In genomic region chr13:44057542-44057941, GRCm38 (mm10) we compare ENCODE assay signal across 24 mouse cellular contexts.
"Had no signal": no experiment of that assay in that cellular context is flagged by ENCODE, and none has a peak within 500 bp of the region (broad histone marks: within the 10 kb centered on the region; RNA-seq: fewer than 3 reads in every experiment).

No protein-coding gene starts in this region.

- ATAC-seq: liver, embryonic 12.5 days; midbrain, embryonic 13.5 days; midbrain, embryonic 16.5 days had no signal

- H3K4me3 ChIP-seq: layer of hippocampus, adult 2 months; limb, embryonic 10.5 days; limb, embryonic 13.5 days; liver, embryonic 12.5 days; liver, embryonic 15.5 days; lung, embryonic 15.5 days; megakaryocyte, embryonic 14.5 days; midbrain, embryonic 10.5 days; midbrain, embryonic 13.5 days; myocyte; neural tube, embryonic 13.5 days; stomach, embryonic 15.5 days had no signal

- H3K4me1 ChIP-seq: liver, embryonic 15.5 days had no signal

- DNase-seq: kidney, postnatal 25 days; layer of hippocampus, adult 9-11 months; liver; lung, adult 18-20 months; lung, postnatal 10 days; lung, postnatal 36 days; retina, postnatal 1 day; right cerebral cortex, postnatal 25 days; spleen, adult 18-20 months; thymus, postnatal 25 days had no signal

- H3K27ac ChIP-seq: kidney, postnatal 0 days; layer of hippocampus, adult 2 months; limb, embryonic 10.5 days; limb, embryonic 13.5 days; liver, embryonic 12.5 days; liver, embryonic 15.5 days; midbrain, embryonic 13.5 days; neural tube, embryonic 13.5 days; stomach, embryonic 15.5 days had no signal

- H3K9me3 ChIP-seq: limb, embryonic 10.5 days; limb, embryonic 13.5 days; liver, embryonic 12.5 days; liver, embryonic 15.5 days; lung, embryonic 15.5 days; megakaryocyte, embryonic 14.5 days; midbrain, embryonic 10.5 days; midbrain, embryonic 13.5 days; neural tube, embryonic 13.5 days; stomach, embryonic 15.5 days had no signal

- H3K36me3 ChIP-seq: limb, embryonic 10.5 days; limb, embryonic 13.5 days; liver, embryonic 12.5 days; liver, embryonic 15.5 days; lung, embryonic 15.5 days; midbrain, embryonic 10.5 days; midbrain, embryonic 13.5 days; neural tube, embryonic 13.5 days; stomach, embryonic 15.5 days had no signal

- H3K9ac ChIP-seq: limb, embryonic 13.5 days; liver, embryonic 12.5 days; liver, embryonic 15.5 days; lung, embryonic 15.5 days; midbrain, embryonic 13.5 days; neural tube, embryonic 13.5 days; stomach, embryonic 15.5 days had no signal

- H3K4me2 ChIP-seq: limb, embryonic 13.5 days; liver, embryonic 12.5 days; liver, embryonic 15.5 days; lung, embryonic 15.5 days; midbrain, embryonic 13.5 days; neural tube, embryonic 13.5 days; stomach, embryonic 15.5 days had no signal

- H3K27me3 ChIP-seq: liver, embryonic 15.5 days; lung, embryonic 15.5 days; neural tube, embryonic 13.5 days; stomach, embryonic 15.5 days had no signal
